Mouse (Mus musculus) adrenal gland, postnatal 10 days (tissue): ENCODE measurements around the gene Rhov. TPM values are rescaled to one million over a fixed set of nuclear protein-coding genes. Genes with fewer than 3 reads are reported as not detected.
A peak's percentile ranks its signal among the peaks of the same experiment; 100 is the strongest.

Experiments
- DNase-seq: peaks from one replicate; pipeline ENCODE4 v3.0.0; 2021; ENCODE audit warnings: mixed read lengths
- long read RNA-seq, 2 experiments: library from polyadenylated mRNA; stranded (forward); transcript quantifications; one replicate each; pipeline ENCODE4 v2.0.0; 2021
- total RNA-seq, 2 experiments: library from RNA; stranded (reverse); gene quantifications; 2 replicates each; pipeline ENCODE4 v1.2.3; 2021

Gene Rhov
- under 1 TPM; 0.27 to 0.36 TPM for total RNA-seq
- long read RNA-seq, experiment 1, result 0 reads
- long read RNA-seq, experiment 2, partial matches to known transcripts, result 0 of 2 reads
- long read RNA-seq, experiment 2, other reads (novel, unspliced or antisense), result 1 of 2 reads

GRCm38 (mm10) chr2:119270643-119271331 lies at the start of gene Rhov:
Gene Rhov, minus strand, starts transcription at chr2:119271272.
- peak; percentile 69 for DNase-seq

GRCm38 (mm10) chr2:119320571-119320970 lies 49.5 kb upstream of the Rhov start:
- DNase-seq, result peak; percentile 17

DNA sequence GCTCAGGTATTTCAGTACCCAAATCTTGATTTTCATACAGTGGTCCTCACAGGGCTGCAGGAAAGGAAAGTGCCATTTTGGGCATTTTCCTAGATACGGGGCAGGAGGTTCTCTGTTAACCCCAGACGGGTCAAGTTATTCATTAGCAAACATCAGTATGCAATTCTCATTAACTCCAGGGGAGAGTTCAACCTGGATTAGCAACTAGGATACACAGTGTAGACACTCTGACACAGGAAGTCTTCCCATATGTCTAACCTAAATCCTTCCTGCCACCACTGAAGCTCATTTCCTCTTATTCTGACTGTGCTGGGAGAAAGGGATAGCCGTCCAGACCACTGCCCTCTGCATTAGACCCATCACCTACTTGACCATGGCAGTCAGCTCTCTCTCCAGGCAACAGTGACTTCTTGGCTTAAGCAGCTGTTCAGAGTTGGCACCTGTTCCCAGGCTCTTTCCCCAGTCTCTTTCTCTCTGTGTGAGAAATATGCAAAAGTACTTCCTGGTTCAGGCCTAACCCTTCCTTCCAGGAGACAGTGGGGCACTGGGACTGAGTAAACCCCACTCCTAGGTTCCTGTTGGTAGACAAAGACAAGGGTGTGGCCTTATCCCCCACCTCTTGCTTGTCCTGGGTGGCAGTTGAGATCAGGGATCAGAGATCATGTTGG lies 47.1 kb upstream of the Rhov start:
- DNase-seq, result peak; percentile 47

GRCm38 (mm10) chr2:119314742-119315310 lies 43.8 kb upstream of the Rhov start:
- no peak for DNase-seq

DNA sequence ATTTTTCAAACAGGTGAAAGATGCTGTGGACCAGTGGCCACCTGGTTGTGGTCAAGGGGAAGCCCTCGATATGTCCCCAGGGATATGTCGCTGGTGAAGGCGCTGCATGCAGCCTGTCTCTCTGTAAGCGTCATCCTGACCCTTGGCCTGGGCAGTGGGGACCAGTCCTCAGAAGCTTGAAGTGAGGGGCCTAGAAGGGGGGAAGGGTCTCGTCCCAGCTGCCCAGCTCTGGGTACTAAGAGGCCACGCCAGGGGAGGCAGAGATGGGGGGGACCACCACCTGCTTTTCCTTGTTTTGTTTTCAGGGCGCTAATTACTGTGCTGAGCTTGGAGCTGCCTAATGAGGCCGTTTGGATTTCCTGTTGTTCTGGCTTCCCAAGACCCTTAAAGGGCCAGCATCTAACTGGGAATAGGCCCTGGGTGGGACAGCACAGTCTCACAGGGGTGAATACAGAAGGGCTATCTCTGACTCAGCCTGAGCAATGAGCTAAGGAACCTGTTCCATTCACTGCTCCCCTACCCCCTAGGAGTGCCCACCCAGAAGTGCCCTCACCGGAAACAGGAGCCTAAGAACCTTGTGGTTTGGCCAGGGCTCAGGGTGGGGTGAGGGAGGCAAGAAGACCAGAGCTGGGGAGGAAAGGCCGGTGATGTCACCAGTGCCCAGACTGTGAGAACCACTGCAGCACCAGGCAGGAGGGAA lies 42.9 kb upstream of the Rhov start:
- DNase-seq, result no peak

DNA sequence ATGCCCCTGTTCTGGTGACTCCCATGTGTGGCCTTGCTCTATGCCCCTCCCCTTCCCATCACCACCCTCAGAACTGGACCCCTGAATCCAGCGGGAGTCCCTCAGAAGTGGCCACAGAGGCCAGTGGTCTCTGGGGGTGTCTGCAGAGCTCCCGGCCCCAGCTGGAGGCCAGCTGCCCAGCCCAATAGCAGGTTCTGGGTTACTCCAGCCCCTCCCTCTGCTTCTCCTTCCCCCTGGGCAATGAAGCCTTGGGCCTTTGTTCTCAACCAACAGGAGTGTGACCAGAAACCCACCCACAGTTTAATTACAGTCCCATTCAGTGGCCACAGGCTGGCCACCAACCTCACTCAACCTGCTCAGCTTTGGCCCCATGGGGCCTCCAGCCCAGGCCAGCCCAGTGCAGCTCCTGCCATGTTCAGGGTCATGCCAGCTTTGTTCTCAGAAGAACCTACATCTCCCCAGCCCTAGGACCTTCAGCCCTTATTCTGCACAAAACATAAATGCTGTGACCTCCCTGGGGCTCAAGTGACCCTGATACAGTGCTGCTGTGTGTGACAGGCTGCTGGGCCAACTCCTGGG lies 41.4 kb upstream of the Rhov start:
- no peak for DNase-seq

DNA sequence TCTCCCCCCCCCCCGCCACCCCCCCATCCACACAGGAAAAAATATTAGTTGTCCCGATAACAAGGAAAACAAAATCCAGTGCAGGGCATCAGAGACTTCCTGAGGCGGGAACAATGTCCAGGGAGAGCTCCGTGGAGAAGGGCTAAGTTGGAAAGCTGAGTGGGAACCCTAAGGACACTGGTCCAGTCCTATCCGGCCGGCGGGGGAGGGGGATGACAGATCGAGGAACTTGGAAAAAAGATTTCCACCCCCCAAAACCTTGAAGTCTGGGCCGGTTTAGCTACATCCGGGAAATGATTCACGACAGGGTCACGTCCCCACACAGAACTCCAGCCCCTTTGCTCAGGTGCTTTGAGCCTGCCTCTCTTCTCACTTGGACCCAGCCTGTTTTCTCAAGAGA lies 40.5 kb upstream of the Rhov start:
- peak; percentile 68 for DNase-seq

DNA sequence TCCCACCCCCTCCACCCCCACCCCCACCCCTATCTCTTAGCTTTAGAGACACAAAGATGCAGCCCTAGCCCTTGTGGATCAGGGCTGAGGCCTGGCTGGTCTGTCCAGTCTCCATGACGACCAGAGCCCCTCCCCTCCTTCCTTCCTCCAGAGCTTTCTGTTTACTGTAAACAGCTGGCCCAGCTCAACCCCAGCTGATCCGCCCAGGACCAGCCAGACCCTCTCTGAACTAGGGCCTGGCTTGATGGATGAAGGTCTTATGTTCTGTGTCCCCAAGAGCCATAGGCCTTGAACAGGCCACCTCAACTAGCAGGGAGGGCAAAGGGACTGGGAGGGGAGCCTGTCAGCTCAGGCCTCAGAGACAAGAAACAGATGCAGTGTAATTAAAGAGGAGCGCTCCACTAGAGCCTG lies 33.7 kb upstream of the Rhov start:
- DNase-seq, result peak; percentile 54

- DNase-seq, result no peak
Observed at GRCm38 (mm10) chr2:119304391-119304790, 33.3 kb upstream of the Rhov start.

DNA sequence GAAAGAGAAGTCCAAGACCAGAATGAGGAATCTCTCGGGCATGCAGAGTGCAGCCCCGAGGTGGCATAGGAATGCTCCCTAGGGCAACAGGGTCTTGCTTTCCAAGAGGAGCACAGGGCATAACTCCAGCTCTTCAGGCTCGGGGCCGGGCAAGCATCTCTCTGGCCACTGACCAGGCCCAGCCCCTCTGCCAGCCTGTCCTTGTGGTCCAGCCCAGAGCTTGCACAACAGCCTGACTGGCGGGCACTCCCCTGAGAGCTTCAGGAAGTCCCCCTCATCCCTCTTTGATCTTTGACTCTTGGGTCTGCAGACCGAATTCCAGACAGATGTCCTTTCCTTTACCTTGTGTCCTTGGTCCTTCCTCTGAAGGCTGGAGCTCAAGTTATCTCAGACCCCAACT lies 31.8 kb upstream of the Rhov start:
- DNase-seq, result peak; percentile 69

- DNase-seq, result peak; percentile 61
Observed at GRCm38 (mm10) chr2:119300819-119301493, 29.9 kb upstream of the Rhov start.

DNA sequence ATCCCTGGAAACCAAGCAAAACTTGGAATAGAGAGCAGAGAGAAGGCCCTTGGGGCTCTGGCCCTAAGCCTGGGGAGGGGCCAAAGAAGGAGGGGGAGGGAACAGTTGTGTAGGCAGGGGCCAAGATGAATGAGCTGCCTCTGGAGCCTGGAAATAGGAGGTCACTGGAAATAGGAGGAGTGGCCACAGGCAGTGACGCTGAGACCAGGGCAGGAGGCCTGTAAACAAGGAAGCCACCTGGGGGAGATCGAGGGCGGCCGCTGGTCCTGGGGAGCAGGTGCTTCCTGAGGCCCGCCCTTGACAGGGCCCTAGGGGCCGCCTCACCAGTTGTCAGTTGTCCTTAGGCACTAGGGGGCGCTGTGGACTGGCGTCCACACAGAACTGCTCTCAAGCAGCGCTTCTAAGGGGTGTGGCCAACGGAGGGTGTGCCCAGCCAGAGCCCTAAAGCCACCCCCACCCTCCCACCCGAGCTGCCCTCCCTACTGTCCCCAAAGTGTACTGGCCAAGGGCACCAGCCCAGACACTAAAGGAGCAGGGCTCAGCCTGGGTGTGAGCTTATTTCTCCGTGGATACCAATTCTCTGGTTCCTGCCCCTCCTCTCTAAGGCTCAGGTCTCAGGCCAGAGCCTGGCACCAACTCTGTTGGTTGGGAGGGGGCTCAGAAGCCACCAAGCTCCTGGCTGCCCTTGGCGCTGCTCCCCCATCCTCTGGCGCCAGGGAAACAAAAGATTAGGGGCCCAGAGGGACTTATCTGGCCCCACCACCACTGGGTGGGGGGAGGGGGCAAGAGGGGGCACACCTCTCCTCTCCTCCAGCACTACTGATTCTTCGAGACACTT lies 29.1 kb upstream of the Rhov start:
- DNase-seq, result peak; percentile 93

DNA sequence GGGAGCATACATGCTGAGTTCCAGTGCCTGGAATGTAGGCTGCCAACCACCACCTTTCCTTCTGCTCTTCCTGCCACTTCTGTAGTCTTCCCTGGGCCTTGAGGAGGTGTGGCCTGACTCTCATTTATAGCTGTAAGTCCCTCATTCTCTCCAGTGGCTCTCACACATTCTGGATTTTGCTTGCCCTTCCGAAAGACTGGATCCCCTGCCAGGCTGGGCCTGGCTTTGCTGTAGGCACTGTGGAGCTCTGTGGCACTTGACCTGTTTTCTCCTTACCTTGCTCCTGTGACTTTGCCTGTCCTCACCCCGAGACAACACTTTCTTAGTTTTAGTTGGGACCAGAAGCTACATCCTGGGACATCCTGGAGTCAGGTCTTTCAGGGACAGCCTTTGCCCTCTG lies 27.8 kb upstream of the Rhov start:
- DNase-seq, result no peak

- peak; percentile 82 for DNase-seq
Observed at GRCm38 (mm10) chr2:119298330-119298729, 27.3 kb upstream of the Rhov start.

GRCm38 (mm10) chr2:119297506-119297905 lies 26.4 kb upstream of the Rhov start:
- DNase-seq, result no peak

- no peak for DNase-seq
Observed at GRCm38 (mm10) chr2:119296756-119297155, 25.7 kb upstream of the Rhov start.

DNA sequence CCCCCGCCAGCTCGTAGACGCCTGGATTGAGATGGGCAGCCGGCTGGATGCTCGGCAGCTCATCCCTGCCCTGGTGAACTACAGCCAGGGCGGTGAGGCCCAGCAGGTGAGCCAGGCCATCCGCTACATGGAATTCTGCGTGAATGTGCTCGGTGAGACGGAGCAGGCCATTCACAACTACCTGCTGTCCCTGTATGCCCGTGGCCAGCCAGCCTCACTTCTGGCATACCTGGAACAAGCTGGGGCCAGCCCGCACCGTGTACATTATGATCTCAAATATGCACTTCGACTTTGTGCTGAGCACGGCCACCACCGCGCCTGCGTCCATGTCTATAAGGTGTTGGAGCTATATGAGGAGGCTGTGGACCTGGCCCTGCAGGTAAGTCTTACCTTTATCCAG lies 23.3 kb upstream of the Rhov start:
- DNase-seq, result no peak

GRCm38 (mm10) chr2:119293776-119294390 lies 22.8 kb upstream of the Rhov start:
- DNase-seq, result no peak

- no peak for DNase-seq
Observed at GRCm38 (mm10) chr2:119293311-119293710, 22.2 kb upstream of the Rhov start.

DNA sequence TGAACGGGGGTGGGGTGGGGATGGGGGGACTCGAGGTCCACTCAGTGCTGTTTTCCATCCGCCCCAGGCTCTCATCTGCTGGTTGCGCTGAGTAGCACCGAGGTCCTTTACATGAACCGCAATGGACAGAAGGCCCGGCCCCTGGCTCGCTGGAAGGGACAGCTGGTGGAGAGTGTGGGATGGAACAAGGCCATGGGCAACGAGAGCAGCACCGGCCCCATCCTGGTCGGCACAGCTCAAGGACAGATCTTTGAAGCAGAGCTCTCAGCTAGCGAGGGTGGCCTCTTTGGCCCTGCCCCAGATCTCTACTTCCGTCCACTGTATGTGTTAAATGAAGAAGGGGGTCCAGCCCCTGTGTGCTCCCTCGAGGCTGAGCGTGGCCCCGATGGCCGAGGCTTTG lies 21.8 kb upstream of the Rhov start:
- peak; percentile 44 for DNase-seq
